Mouse (Mus musculus) lung, embryonic 16.5 days (tissue): ENCODE results near the gene Slc4a7. TPM values are rescaled to one million over a fixed set of nuclear protein-coding genes. Genes with fewer than 3 reads are reported as not detected.

ENCODE experiments used
- ATAC-seq: fragments of 200-750 bp; cut with Nextera tagmentation; 2 replicates; pipeline ENCODE4 v1.8.0; 2017; ENCODE audit warnings: low read depth, mild to moderate bottlenecking, moderate library complexity
- H3K27ac ChIP-seq: fragments of 300-500 bp; sonication (generic); 2 replicates; pipeline ENCODE4 v1.5.1; 2014; ENCODE audit warnings: mild to moderate bottlenecking, control low read depth, low read length
- H3K27me3 ChIP-seq: fragments of 300-500 bp; sonication (generic); 2 replicates; pipeline ENCODE4 v1.6.1; 2014; ENCODE audit warnings: low read depth, low read length, mixed read lengths; ENCODE audit not compliant: control insufficient read depth, insufficient read depth
- H3K36me3 ChIP-seq: fragments of 300-500 bp; sonication (generic); 2 replicates; pipeline ENCODE4 v1.6.1; 2014; ENCODE audit warnings: low read length; ENCODE audit not compliant: control insufficient read depth, insufficient read depth
- H3K4me1 ChIP-seq: fragments of 300-500 bp; sonication (generic); replicated peaks from 2 replicates; pipeline ENCODE4 v1.6.1; 2014; ENCODE audit warnings: low read length, mixed read lengths; ENCODE audit not compliant: control insufficient read depth, insufficient read depth
- H3K4me2 ChIP-seq: fragments of 300-500 bp; sonication (generic); 2 replicates; pipeline ENCODE4 v1.6.1; 2014; ENCODE audit warnings: low read depth, low read length, control low read depth
- H3K4me3 ChIP-seq: fragments of 300-500 bp; sonication (generic); 2 replicates; pipeline ENCODE4 v1.5.1; 2014; ENCODE audit warnings: mild to moderate bottlenecking, low read length, control low read depth
- H3K9ac ChIP-seq: fragments of 300-500 bp; sonication (generic); 2 replicates; pipeline ENCODE4 v1.6.1; 2014; ENCODE audit warnings: low read length, control low read depth
- H3K9me3 ChIP-seq: fragments of 300-500 bp; sonication (generic); 2 replicates; pipeline ENCODE4 v1.6.1; 2016; ENCODE audit warnings: low read length; ENCODE audit not compliant: control insufficient read depth
- WGBS: fragments of 180-500 bp; shearing (Covaris S2); extraction: QIAGEN DNeasy Blood & Tissue Kit; methylation state at CpG from one replicate; pipeline ENCODE4 v1.1.7; 2014; 5-methylcytosine and 5-hydroxymethylcytosine counted together
- polyA plus RNA-seq: library from polyadenylated mRNA; unstranded; fragments of >200 nt; fragmentation: Nextera tagmentation; extraction: Ambion mirVana; gene quantifications from 2 replicates; pipeline ENCODE4 v1.2.1, GENCODE M21; 2015

Gene Slc4a7
- polyA plus RNA-seq, 1 experiment from 2014 or later: 12.3 TPM

- H3K4me1 ChIP-seq: no peaks in the 10 kb centered on the region; the same call in 1 of the 2 replicates
- peak overlapping the region; percentile 45 for H3K27ac ChIP-seq
- whole genome bisulfite sequencing: 58% methylated on average over 12 of the region's 12 CpGs
- H3K4me2 ChIP-seq: no peak overlapping the region
- H3K9me3 ChIP-seq: no peaks in the 10 kb centered on the region
- ATAC-seq: peak; percentile 93
- H3K36me3 ChIP-seq: no peaks in the 10 kb centered on the region
- H3K4me3 ChIP-seq: no peak overlapping the region
- no peak overlapping the region for H3K9ac ChIP-seq
- no peaks in the 10 kb centered on the region for H3K27me3 ChIP-seq
These were observed 130.6 kb downstream of the Slc4a7 start for GRCm38 (mm10) chr14:14832520-14833240.

GRCm38 (mm10) chr14:14833498-14833897 is 131.4 kb downstream of the Slc4a7 start:
- Histone ChIP-seq H3K4me1 (no peaks in the 10 kb centered on the region; the same call in 1 of the 2 replicates), H3K9ac (no peak overlapping the region), H3K36me3 (no peaks in the 10 kb centered on the region), H3K9me3 (no peaks in the 10 kb centered on the region), H3K4me3 (no peak overlapping the region), H3K27ac (peak overlapping the region; percentile 63; the same call in 1 of the 2 replicates), H3K4me2 (no peak overlapping the region), H3K27me3 (no peaks in the 10 kb centered on the region)
- WGBS: 71% methylated on average over 1 of the region's 1 CpGs
- ATAC-seq: 0 out of 2 replicates have a peak, but pooled peaks have one; percentile 15

GRCm38 (mm10) chr14:14834266-14834665 is 132.2 kb downstream of the Slc4a7 start:
- H3K9me3 ChIP-seq: no peaks in the 10 kb centered on the region
- H3K27me3 ChIP-seq: no peaks in the 10 kb centered on the region
- no peaks in the 10 kb centered on the region for H3K36me3 ChIP-seq
- WGBS: 69% methylated on average over 2 of the region's 2 CpGs
- no peak for ATAC-seq
- no peak overlapping the region for H3K4me3 ChIP-seq
- H3K4me2 ChIP-seq: no peak overlapping the region
- H3K9ac ChIP-seq: no peak overlapping the region
- H3K27ac ChIP-seq: no peak overlapping the region
- no peaks in the 10 kb centered on the region; the same call in 1 of the 2 replicates for H3K4me1 ChIP-seq

GRCm38 (mm10) chr14:14837627-14838026 is 135.5 kb downstream of the Slc4a7 start:
- Histone ChIP-seq H3K4me3 (no peak overlapping the region), H3K9me3 (no peaks in the 10 kb centered on the region), H3K27me3 (no peaks in the 10 kb centered on the region), H3K36me3 (no peaks in the 10 kb centered on the region), H3K27ac (no peak overlapping the region), H3K9ac (no peak overlapping the region), H3K4me2 (no peak overlapping the region), H3K4me1 (no peaks in the 10 kb centered on the region; the same call in 1 of the 2 replicates)
- 0 out of 2 replicates have a peak, but pooled peaks have one; percentile 44 for ATAC-seq
- WGBS: 61% methylated on average over 4 of the region's 4 CpGs

GRCm38 (mm10) chr14:14838109-14838508 is 136.0 kb downstream of the Slc4a7 start:
- Histone ChIP-seq H3K9me3 (no peaks in the 10 kb centered on the region), H3K27ac (no peak overlapping the region), H3K9ac (no peak overlapping the region), H3K4me3 (no peak overlapping the region), H3K4me1 (no peaks in the 10 kb centered on the region; the same call in 1 of the 2 replicates), H3K36me3 (no peaks in the 10 kb centered on the region), H3K27me3 (no peaks in the 10 kb centered on the region), H3K4me2 (no peak overlapping the region)
- WGBS: 43% methylated on average over 1 of the region's 1 CpGs
- no peak for ATAC-seq

GRCm38 (mm10) chr14:14842734-14843530 is 140.9 kb downstream of the Slc4a7 start:
- Histone ChIP-seq H3K4me1 (no peaks in the 10 kb centered on the region), H3K4me3 (no peak overlapping the region), H3K9me3 (no peaks in the 10 kb centered on the region), H3K4me2 (no peak overlapping the region), H3K27ac (no peak overlapping the region), H3K9ac (no peak overlapping the region), H3K27me3 (no peaks in the 10 kb centered on the region), H3K36me3 (no peaks in the 10 kb centered on the region)
- ATAC-seq: no peak
- WGBS: 65% methylated on average over 8 of the region's 8 CpGs

Other genes starting within 250 kb of the Slc4a7 start
- gene Nek10, start 101.1 kb downstream of the Slc4a7 start, polyA plus RNA-seq: 0.33 and 0.39 TPM in 2 replicates